Mouse (Mus musculus) heart, embryonic 10.5 days (tissue): ENCODE measurements around the gene Tifab. TPM values are rescaled to one million over a fixed set of nuclear protein-coding genes. Genes with fewer than 3 reads are reported as not detected.
"Not testable (repeated sequence)": the region's sequence is repeated elsewhere in the genome, so short reads cannot be mapped to it uniquely, and the experiment has no call there.

Experiments used
- DNase-seq: peaks from one replicate; pipeline ENCODE4 v3.0.0-alpha.2; 2017; ENCODE audit warnings: low spot score
- H3K27ac ChIP-seq: fragments of 300-500 bp; sonication (generic); 2 replicates; pipeline ENCODE4 v1.5.1; 2016; ENCODE audit warnings: mild to moderate bottlenecking
- H3K27me3 ChIP-seq: fragments of 300-500 bp; sonication (generic); 2 replicates; pipeline ENCODE4 v1.6.1; 2016; ENCODE audit warnings: mild to moderate bottlenecking; ENCODE audit not compliant: poor library complexity, insufficient read depth, severe bottlenecking
- H3K36me3 ChIP-seq: fragments of 300-500 bp; sonication (generic); 2 replicates; pipeline ENCODE4 v1.6.1; 2016; ENCODE audit warnings: mild to moderate bottlenecking, moderate library complexity
- H3K4me1 ChIP-seq: fragments of 300-500 bp; sonication (generic); 2 replicates; pipeline ENCODE4 v1.6.1; 2016; ENCODE audit warnings: mild to moderate bottlenecking
- H3K4me3 ChIP-seq: fragments of 300-500 bp; sonication (generic); 2 replicates; pipeline ENCODE4 v1.5.1; 2016; ENCODE audit warnings: mild to moderate bottlenecking, moderate library complexity
- H3K9me3 ChIP-seq: fragments of 300-500 bp; sonication (generic); 2 replicates; pipeline ENCODE4 v1.6.1; 2016; ENCODE audit warnings: mild to moderate bottlenecking, moderate library complexity
- WGBS: fragments of 180-500 bp; shearing (Covaris S2); methylation state at CpG from one replicate; pipeline ENCODE4 v1.1.7; 2016; 5-methylcytosine and 5-hydroxymethylcytosine counted together
- polyA plus RNA-seq: library from polyadenylated mRNA; unstranded; fragments of >200 nt; fragmentation: Nextera tagmentation; extraction: Ambion mirVana; gene quantifications from 2 replicates; pipeline ENCODE4 v1.2.1, GENCODE M21; 2016

Gene Tifab
- polyA plus RNA-seq, 1 experiment from 2014 or later: 1.0 TPM

GRCm38 (mm10) chr13:56199506-56199905 lies 20.8 kb upstream of the Tifab start:
- no peak for DNase-seq
- no peaks in the 10 kb centered on the region for H3K4me1 ChIP-seq
- no peak overlapping the region for H3K4me3 ChIP-seq
- H3K36me3 ChIP-seq: no peaks in the 10 kb centered on the region
- H3K27ac ChIP-seq: no peak overlapping the region
- WGBS: 68% methylated on average over 8 of the region's 8 CpGs
- H3K27me3 ChIP-seq: peaks cover 31% of the 10 kb centered on the region
- H3K9me3 ChIP-seq: no peaks in the 10 kb centered on the region

GRCm38 (mm10) chr13:56197473-56198266 lies 19.0 kb upstream of the Tifab start:
- 11% methylated on average over 15 of the region's 15 CpGs for WGBS
- Histone ChIP-seq H3K27me3 (peaks cover 33% of the 10 kb centered on the region), H3K27ac (no peak overlapping the region), H3K36me3 (no peaks in the 10 kb centered on the region), H3K9me3 (no peaks in the 10 kb centered on the region), H3K4me1 (no peaks in the 10 kb centered on the region), H3K4me3 (no peak overlapping the region)
- DNase-seq: peak; percentile 94

GRCm38 (mm10) chr13:56197031-56197430 lies 18.3 kb upstream of the Tifab start:
- no peaks in the 10 kb centered on the region for H3K9me3 ChIP-seq
- peaks cover 33% of the 10 kb centered on the region for H3K27me3 ChIP-seq
- H3K4me3 ChIP-seq: no peak overlapping the region
- no peaks in the 10 kb centered on the region for H3K36me3 ChIP-seq
- no peak for DNase-seq
- H3K4me1 ChIP-seq: no peaks in the 10 kb centered on the region
- WGBS: 77% methylated on average over 12 of the region's 12 CpGs
- no peak overlapping the region for H3K27ac ChIP-seq

GRCm38 (mm10) chr13:56195824-56196223 lies 17.1 kb upstream of the Tifab start:
- not testable (repeated sequence) for H3K4me3 ChIP-seq, H3K36me3 ChIP-seq, H3K9me3 ChIP-seq, H3K27ac ChIP-seq, DNase-seq, H3K4me1 ChIP-seq
- peaks cover 33% of the 10 kb centered on the region for H3K27me3 ChIP-seq
- 82% methylated on average over 11 of the region's 11 CpGs for WGBS

GRCm38 (mm10) chr13:56194181-56194580 lies 15.5 kb upstream of the Tifab start:
- 87% methylated on average over 11 of the region's 11 CpGs for WGBS

GRCm38 (mm10) chr13:56191225-56191624 lies 12.5 kb upstream of the Tifab start:
- Histone ChIP-seq H3K9me3 (no peaks in the 10 kb centered on the region), H3K36me3 (no peaks in the 10 kb centered on the region), H3K27me3 (peaks cover 7% of the 10 kb centered on the region; the same call in 1 of the 2 replicates), H3K4me3 (no peak overlapping the region), H3K27ac (no peak overlapping the region), H3K4me1 (no peaks in the 10 kb centered on the region)
- DNase-seq: no peak
- 41% methylated on average over 3 of the region's 3 CpGs for WGBS

More at GRCm38 (mm10) chr13:56194181-56194580, 15.5 kb upstream of the Tifab start:
- not testable (repeated sequence) for DNase-seq, H3K36me3 ChIP-seq, H3K9me3 ChIP-seq, H3K4me3 ChIP-seq, H3K4me1 ChIP-seq, H3K27ac ChIP-seq
- H3K27me3 ChIP-seq: peaks cover 22% of the 10 kb centered on the region

- 68% methylated on average over 5 of the region's 5 CpGs for WGBS
- H3K27ac ChIP-seq: no peak overlapping the region
- no peak overlapping the region for H3K4me3 ChIP-seq
- no peaks in the 10 kb centered on the region for H3K9me3 ChIP-seq
- peaks cover 13% of the 10 kb centered on the region; the same call in 1 of the 2 replicates for H3K27me3 ChIP-seq
- H3K4me1 ChIP-seq: no peaks in the 10 kb centered on the region
- no peak for DNase-seq
- H3K36me3 ChIP-seq: no peaks in the 10 kb centered on the region
Measured at GRCm38 (mm10) chr13:56189688-56190087, 11.0 kb upstream of the Tifab start.

GRCm38 (mm10) chr13:56183687-56184086 lies 5.0 kb upstream of the Tifab start:
- Histone ChIP-seq H3K4me1 (no peaks in the 10 kb centered on the region), H3K27me3 (peaks cover 36% of the 10 kb centered on the region; the same call in 1 of the 2 replicates), H3K9me3 (no peaks in the 10 kb centered on the region), H3K27ac (no peak overlapping the region), H3K4me3 (no peak overlapping the region), H3K36me3 (no peaks in the 10 kb centered on the region)
- DNase-seq: no peak
- 88% methylated on average over 5 of the region's 5 CpGs for WGBS

- WGBS: 68% methylated on average over 8 of the region's 8 CpGs
- H3K9me3 ChIP-seq: no peaks in the 10 kb centered on the region
- DNase-seq: no peak
- H3K27ac ChIP-seq: no peak overlapping the region
- H3K36me3 ChIP-seq: no peaks in the 10 kb centered on the region
- H3K27me3 ChIP-seq: peaks cover 44% of the 10 kb centered on the region
- H3K4me1 ChIP-seq: no peaks in the 10 kb centered on the region
- no peak overlapping the region for H3K4me3 ChIP-seq
Measured at GRCm38 (mm10) chr13:56181424-56181823, 2.7 kb upstream of the Tifab start.

- Histone ChIP-seq H3K4me1 (peaks cover 11% of the 10 kb centered on the region; the same call in 1 of the 2 replicates), H3K27ac (no peak overlapping the region), H3K36me3 (no peaks in the 10 kb centered on the region)
Measured at GRCm38 (mm10) chr13:56176310-56176709, 2.4 kb downstream of the Tifab start.

GRCm38 (mm10) chr13:56175848-56176247 lies 2.8 kb downstream of the Tifab start:
- Histone ChIP-seq H3K9me3 (no peaks in the 10 kb centered on the region), H3K27me3 (peaks cover 28% of the 10 kb centered on the region), H3K4me3 (no peak overlapping the region), H3K36me3 (no peaks in the 10 kb centered on the region), H3K4me1 (peaks cover 11% of the 10 kb centered on the region; the same call in 1 of the 2 replicates), H3K27ac (no peak overlapping the region)
- no peak for DNase-seq
- WGBS: 69% methylated on average over 4 of the region's 4 CpGs

More at GRCm38 (mm10) chr13:56176310-56176709, 2.4 kb downstream of the Tifab start:
- no peak overlapping the region for H3K4me3 ChIP-seq
- no peak for DNase-seq
- H3K27me3 ChIP-seq: peaks cover 33% of the 10 kb centered on the region
- 79% methylated on average over 9 of the region's 9 CpGs for WGBS
- no peaks in the 10 kb centered on the region for H3K9me3 ChIP-seq

- H3K9me3 ChIP-seq: no peaks in the 10 kb centered on the region
- no peak overlapping the region for H3K4me3 ChIP-seq
- H3K36me3 ChIP-seq: no peaks in the 10 kb centered on the region
- H3K4me1 ChIP-seq: peaks cover 30% of the 10 kb centered on the region
- WGBS: 45% methylated on average over 7 of the region's 7 CpGs
- DNase-seq: no peak
- H3K27me3 ChIP-seq: peaks cover 25% of the 10 kb centered on the region
- H3K27ac ChIP-seq: peak overlapping the region; percentile 36; the same call in 1 of the 2 replicates
Measured at GRCm38 (mm10) chr13:56172901-56173545, 5.7 kb downstream of the Tifab start.

- Histone ChIP-seq H3K4me1 (peaks cover 35% of the 10 kb centered on the region), H3K9me3 (no peaks in the 10 kb centered on the region), H3K36me3 (no peaks in the 10 kb centered on the region), H3K27me3 (peaks cover 25% of the 10 kb centered on the region), H3K4me3 (no peak overlapping the region), H3K27ac (no peak overlapping the region)
- WGBS: 79% methylated on average over 7 of the region's 7 CpGs
- DNase-seq: no peak
Measured at GRCm38 (mm10) chr13:56172106-56172505, 6.6 kb downstream of the Tifab start.
